Mouse (Mus musculus) ovary, postnatal 10 days (tissue): ENCODE measurements at regions not wholly inside any gene's neighbourhood (a gene's known extent, or its start where the extent isn't known, plus 50 kb on each side); places are given as distances from the start of the nearest gene placed in this dataset.

Source experiments
- DNase-seq: peaks from one replicate; pipeline ENCODE4 v3.0.0; 2022; ENCODE audit warnings: low spot score

DNA sequence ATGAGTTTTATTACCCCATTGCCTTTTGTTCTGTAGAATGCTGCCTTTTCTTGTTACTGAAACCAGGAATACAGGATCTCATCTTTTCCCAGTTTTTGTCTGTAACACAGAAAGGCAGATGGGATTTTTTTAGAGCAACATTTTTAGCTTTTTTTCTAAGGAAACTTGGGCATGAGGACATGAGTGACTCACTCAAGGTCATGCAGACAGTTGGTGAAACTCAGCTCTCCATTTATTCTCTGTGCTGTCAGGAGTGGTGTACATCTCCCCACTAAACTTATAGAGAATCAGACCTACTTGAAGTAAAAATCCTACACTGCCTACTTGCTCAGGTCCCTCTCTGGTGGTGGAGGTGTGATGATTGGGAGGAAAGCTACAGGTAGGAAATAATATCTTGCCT lies 459.9 kb downstream of the Bcl11a start:
- no peak for DNase-seq

DNA sequence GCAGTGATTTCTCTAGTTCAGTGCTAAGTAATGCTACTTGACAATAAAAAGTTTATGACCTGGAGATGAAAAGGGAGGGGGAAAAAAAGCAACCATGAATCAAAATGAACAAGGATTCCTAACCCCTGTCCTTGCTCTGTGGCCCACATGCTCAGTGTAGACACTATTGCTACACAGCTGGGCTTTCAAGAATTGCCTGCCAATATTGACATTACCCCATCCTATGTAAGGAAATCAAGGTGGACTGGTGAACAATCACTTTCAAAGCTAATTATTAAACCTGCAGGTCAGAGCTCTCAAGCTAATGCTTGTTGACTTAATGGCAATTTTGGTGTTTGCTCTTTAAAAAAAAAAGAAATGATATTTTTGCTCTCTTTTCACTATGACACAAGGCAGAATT lies 491.8 kb downstream of the Bcl11a start:
- no peak for DNase-seq

GRCm38 (mm10) chr11:24613529-24613928 lies 535.7 kb downstream of the Bcl11a start:
- DNase-seq = no peak

DNA sequence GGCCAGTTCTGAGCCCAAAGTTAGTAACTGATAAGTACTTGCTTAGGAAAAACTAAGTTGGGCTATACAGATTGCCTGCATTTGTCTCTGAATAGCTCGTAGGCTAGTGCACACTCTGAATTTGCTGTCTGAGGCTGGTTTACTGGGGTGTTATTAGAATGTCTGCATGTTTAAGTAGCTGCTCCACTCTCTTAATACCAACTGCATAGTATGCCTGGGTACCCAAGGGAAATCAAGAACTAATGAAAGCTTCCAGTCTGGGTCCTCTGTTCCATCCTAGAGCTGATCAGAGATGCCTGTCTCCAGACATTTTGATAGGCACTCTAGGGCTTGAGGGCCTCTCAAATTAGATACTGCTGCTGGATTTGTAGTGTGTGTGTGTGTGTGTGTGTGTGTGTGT lies 537.6 kb downstream of the Bcl11a start:
- DNase-seq = no peak

DNA sequence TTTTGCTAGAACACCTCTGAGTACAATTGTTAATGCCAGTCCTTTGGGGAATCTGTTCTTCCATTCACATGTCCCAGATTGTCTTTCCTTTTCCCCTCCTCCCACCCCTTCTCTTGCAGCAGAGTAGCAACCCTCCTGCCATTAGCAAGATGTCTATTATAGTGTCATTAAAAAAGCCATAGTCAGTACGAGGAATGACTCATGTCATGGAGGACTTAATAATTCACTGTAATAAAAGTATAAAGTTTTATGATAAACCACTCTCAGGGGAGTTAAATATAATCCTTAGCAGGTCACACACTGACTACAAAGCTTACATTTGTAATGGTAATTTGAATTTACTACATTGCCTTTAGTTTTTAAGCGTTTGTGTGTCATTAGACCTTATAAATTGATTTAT lies 540.7 kb downstream of the Bcl11a start:
- no peak for DNase-seq

GRCm38 (mm10) chr11:24619021-24619420 lies 541.2 kb downstream of the Bcl11a start:
- no peak for DNase-seq

DNA sequence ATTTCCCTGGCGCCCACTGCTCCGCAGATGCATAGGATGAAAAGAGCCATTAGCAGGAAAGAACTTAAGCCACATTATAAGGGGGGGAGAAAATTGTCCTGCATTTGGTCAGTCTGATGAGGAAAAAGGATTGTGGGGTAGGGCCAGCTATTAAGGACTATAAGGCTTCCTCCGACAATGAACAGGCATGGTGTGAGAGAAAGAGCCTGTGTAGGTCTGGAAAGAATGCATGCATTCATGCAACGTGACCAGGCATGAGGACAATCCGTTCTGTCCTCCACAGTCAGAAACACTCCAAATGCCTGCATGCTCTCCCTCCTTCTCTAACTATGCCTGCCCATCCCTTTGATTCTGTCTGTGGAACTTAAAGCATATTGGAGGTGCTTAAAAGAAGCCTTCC lies 550.8 kb downstream of the Bcl11a start:
- DNase-seq = no peak

DNA sequence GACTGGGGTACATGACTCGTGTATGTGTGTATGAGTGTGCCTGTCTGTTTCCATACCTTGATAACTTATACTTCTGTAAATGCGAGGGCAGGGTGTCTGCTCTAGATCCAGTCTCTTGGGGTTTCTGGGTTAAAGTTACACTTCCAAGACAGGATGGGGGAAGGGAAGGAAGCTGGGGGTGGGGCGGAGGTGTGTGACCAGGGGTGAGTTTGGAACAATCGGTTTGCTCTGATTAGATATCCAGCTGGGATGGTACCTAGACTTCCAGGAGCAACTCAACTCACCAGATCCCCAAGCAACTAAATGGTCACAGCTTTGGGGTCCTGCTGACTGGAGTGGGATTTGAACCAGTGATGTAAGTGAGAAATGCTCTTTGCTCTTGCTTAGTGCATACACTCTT lies 551.6 kb downstream of the Bcl11a start:
- DNase-seq = no peak

DNA sequence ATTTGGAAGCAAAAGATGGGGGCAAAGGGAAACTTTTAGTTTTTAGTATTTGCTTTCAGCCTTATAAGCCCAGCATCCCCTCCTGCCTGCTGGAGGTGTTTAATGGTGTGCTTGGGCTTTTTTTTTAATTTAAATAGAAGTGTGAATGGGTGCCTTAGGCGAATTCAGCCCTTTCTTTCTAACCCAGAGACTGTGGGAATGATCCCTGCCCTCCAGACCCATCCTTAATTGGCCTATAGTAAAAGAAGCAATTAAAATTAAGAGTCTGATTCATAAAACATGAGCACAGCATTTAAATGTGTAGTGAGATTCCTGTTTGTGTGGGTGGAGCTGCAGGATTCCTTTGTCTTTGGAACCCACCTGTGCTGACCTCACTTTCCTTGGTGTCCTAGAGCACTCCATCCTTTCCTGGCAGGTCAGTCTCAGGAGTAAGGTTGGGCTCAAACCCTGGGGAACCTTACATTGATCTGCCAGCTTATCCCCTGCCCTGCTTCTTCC lies 552.6 kb downstream of the Bcl11a start:
- no peak for DNase-seq

- DNase-seq = no peak
Observed at GRCm38 (mm10) chr11:24631651-24632050, 553.8 kb downstream of the Bcl11a start.

DNA sequence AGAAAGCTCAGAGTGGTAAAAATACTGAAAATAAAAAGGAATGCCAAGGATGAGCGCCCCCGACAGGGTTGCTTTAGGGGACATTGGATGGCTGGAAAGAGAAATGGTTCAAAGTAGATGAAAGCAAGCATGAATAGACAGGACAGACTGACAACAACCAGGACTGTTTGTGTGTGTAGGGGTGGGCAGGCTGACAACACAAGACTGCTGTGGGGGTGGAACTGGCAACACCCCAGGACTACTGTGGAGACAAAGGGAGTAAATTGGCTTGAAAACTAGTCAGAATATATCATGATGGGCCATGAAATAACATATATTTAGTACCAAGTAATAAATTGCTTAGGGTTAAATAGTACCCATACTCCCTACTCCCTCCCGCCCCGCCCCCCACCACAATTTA lies 558.9 kb downstream of the Bcl11a start:
- no peak for DNase-seq

- no peak for DNase-seq
Observed at GRCm38 (mm10) chr11:24643439-24644109, 565.7 kb downstream of the Bcl11a start.

DNA sequence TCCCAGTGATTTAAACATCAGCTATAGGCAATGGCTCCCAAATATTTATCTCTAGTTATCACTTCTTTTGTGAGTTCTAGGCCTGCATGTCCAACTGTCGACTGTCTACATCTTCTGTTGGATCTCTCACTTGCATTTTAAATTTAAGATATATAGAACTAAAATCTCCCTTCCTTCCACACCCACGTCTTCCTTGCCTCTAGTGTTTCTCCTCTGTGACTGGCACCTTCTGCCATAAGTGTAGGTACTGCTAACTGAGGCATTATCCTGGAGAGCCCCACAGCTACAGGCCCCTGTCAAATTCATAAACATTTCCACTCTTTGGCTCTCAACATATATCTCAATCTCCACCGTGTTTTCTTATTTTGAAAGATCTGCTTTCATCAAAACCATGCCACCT lies 575.0 kb downstream of the Bcl11a start:
- no peak for DNase-seq

DNA sequence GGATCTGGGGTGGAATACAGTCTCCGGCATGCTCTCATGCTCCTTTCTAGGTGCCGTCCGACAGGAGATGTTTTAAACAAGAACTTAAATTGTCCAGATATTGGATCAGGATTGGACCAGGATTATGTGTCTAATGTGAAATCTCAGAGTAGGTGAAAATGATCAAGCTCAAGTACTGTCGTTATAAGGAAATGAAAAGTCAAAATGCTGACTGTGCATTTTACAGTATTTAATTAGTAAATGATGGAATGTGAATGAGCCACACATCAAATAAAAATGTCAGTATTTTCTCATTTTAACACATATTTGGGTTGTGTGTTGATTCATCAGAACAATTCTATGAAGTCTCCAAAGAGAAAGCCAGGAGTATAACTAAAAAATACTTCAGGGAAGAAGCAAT lies 586.2 kb downstream of the Bcl11a start:
- DNase-seq = no peak

DNA sequence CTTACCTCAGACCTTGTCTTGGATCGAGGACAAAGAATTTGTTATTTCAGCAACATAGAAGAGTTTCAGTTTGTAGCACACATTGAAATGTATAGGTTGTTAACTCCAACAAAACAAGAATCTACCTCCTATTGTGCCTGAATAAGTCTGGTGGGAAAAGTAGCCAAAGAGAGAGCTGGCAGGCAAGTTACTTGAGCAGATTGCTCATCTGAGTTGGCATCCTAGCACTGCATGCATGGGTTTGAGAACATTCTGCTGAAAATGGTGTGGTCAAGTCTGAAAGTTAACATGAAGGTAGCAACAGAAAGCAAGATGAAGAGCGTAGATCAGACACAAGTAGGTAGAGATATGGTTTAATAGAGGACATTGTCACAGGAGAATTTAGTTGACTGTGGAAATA lies 587.5 kb downstream of the Bcl11a start:
- DNase-seq = no peak

GRCm38 (mm10) chr11:24671662-24672061 lies 593.8 kb downstream of the Bcl11a start:
- DNase-seq = no peak

DNA sequence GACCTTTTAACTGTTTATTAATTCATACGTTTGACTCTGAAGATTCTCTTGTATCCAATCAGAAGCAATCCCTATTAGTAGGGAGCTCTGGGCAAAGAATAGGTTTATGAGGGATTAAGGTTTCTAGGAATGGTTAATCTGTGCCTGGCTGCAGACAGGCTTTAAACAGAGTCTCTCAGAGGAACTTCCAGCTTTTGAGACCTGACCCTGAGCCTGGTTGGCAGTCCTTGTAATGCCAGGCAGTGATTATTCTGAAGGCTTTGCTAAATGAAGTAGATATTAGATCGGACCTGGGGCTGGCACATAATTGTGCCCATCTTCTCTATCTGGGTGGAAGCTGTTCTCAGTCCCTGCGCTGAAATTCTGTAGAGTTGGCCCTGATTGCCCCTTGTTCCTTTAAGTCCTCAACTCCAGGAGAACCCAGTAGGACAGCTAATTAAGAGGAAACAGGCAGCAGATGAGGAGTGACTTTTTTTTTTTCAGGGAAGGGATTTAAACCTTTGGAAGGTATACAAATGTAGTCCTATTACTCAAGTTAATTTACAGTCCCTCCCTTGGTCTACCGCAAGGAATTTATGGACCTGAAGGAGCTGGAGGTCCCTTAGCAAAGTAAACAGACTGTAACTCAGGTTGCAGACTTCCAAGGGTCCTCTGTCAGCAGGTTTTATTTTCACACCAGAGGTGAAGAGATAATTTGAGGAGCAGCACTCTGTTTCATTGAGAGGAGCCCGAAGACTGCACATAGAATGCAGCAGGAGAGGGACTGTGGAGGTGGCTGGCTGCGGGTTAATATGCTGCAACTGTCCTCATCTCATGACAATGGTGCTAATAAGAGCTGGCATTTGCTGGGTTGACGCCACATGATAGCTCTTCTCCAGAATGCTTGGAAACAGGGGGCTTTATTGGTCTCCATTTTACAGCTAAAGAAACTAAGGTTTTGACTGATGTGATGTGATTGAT lies 595.7 kb downstream of the Bcl11a start:
- DNase-seq = no peak

DNA sequence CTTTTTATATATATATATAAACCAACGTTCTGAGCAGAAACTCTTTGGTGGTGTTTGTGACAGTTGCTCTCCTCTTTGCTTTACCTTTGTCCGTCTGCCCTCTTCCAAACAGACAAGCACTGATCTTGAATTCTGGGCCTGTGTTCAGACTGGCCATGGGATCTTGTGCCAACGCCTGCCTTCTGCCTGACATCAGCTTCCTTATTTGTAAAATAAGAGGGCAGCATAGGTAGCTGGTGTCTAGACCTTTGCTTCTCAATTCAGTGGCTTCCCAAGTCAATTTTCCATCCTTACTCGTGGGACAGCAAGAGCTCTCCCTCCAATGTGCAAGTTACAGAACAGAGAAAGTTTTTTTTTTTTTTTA lies 596.3 kb downstream of the Bcl11a start:
- no peak for DNase-seq

DNA sequence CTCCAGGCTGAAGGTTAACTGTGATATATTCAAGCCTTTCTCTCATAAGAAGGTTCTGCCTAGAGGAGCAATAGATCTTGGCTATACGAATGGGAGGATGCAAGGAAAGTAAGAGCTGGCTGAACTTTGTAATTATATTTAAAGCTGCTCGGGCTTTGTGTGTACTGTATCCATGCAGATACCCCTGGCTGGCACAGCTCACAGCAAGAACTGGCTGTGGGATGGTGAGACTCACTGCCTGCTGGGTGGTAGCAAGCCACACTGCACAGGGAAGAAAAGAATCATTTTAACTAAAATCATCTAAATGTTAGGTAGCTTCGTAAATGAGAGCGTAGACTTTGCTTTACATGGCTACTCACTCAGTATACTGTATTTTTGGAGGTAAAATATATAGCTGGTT lies 599.2 kb downstream of the Bcl11a start:
- no peak for DNase-seq

DNA sequence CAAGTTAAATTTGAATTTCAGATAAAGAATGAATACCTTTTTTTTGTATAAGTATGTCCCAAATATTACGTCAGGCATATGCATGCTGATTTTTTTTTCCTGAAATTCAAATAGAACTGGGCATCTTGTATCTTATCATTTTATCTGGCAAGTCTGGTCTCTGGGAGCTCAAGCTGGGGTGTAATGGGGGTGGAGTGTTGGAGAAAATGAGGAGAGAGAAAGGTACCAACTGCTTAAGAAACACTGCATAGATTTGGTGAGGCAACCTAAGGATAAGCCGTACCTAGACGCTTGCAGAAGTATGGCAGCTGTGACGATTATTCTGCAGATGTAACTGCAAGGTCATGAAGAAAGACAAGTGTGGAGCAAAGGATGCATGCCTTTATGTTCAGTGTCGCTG lies 601.7 kb downstream of the Bcl11a start:
- no peak for DNase-seq

- no peak for DNase-seq
Observed at GRCm38 (mm10) chr11:24682423-24682822, 604.6 kb downstream of the Bcl11a start.

- DNase-seq = no peak
Observed at GRCm38 (mm10) chr11:24685545-24686467, 608.0 kb downstream of the Bcl11a start.
